Mouse (Mus musculus) thymus, postnatal 14 days (tissue): ENCODE measurements around the gene Tsga10.

Experiments used
- DNase-seq: peaks from one replicate; pipeline ENCODE4 v3.0.0; 2021

The Tsga10 gene

DNA sequence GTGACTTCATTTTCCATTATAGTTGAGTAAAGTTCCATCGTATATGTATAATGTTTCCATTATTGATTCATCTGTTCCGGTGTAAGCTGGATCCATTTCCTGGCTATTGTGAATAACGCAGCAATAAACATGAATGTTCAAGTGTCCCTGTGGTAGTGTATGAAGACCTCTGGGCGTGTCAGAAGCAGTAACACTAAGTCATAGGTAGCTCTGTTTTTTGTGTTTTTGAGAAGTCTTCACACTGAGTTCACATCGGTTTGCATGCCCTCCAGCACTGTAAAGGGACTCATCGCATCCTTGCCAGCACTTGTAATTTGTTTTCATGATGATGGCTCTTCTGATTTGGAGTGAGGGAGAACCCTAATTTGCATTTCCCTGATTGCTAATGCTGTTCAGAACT lies at the start of gene Tsga10:
Gene Tsga10 (minus strand): TSS at position 144 of the 400 bp plus-strand sequence.
- DNase-seq: no peak

DNA sequence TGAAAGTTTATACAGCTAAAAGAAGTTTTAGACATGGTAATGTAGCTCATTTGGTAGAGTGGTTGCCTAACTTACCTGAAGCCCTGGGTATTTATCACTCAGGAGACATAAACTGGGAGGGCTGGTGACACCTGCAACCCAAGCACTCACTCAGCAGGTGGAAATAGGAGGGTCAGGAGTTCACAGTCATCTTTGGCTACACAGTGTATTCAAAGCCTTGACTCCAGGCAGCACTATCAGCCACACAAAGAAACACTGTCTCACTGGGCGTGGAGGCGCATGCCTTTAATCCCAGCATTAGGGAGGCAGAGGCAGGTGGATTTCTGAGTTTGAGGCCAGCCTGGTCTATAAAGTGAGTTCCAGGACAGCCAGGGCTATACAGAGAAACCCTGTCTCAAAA lies 46.5 kb upstream of the Tsga10 start:
- DNase-seq: no peak

DNA sequence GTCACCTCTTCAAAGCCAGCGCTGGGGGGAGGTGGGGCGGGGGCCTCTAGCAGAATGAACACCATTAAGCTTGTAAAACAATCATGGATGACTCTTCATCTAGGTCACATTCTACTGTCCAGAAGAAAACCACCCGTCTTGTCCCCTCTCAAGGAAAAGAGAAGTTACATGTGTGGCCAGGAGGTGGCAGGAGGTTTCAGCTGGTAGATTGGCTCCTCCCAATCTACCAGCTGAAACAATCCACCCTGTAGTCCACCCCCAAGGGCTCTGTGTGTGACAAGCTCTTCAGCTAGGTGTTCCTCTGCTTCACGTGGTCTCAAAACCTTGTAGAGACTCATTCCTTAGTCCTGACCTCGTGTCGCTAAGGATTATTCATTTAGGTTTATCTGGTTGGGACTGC lies 36.9 kb upstream of the Tsga10 start:
- no peak for DNase-seq

DNA sequence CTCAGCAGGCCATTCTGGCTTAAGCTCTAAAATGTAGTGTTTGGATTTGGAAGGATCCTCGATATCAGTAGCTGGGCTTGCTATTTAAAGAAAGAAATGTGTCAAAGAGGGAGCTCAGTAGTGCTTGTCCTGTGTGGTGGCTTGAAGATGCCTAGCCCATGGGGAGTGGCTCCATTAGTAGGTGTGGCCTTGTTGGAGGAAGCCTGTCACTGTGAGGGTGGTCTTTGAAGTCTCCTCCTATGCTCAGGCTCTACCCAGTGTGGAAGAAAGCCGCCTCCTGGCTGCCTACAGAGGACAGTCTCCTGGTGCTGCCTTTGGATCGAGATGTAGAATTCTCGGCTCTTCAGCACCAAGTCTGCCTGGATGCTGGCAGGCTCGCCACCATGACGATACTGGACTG lies 34.1 kb upstream of the Tsga10 start:
- no peak for DNase-seq

DNA sequence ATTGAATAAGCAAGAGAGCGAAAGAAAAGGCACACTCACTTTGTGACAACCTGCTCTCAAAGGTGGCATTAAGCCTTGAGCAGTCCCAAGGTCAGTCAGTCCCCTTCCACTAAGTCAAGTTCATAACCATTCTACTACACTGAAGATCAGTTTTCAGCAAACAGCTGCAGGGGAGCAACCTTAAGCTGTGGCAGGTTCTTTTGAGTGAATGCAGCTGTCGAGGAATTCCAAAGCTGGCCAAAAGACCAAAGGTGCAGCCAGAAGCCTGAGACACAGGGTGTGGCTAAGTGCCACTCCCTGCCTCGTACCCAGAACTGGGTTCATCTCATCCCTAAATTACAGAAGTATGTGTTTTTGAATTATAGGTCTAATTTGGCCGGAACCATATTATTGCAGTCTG lies 33.6 kb upstream of the Tsga10 start:
- DNase-seq: no peak

DNA sequence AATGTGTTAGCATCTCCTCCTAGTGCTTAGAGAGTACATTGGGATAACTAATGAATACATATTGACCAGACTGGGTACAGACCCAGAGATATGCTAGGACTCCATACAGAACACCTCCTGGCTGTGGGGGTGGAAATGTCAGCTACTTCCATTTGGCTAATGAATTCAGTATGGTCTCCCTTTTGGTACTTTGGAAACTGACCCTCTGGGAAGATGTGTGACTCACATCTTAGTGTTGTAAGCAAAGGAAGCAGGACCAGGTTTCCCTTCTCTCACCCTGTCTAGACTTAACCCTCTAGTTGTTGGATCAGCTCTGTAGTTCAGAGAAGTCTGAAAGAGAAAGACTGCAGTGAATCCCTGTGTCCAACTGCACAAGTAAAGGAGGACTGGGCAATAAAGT lies 28.4 kb upstream of the Tsga10 start:
- DNase-seq: no peak

DNA sequence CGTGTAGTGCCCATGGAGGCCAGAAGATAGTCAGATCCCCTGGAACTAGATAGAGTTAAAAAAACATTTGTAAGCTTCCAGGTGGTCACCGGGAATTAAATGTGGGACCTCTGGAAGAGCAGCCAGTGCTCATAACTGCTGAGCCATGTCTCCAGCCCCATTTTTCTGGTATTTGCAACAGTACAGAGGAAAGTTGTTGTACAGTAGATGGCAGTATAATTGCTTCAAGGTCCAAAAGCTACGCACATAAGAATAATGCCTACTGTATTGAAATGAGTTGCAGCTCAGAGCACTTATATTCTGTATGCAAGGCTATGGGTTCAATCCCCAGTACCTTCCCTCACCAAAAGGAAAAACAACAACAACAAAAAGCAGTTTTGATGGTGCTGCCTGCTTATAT lies 25.2 kb upstream of the Tsga10 start:
- no peak for DNase-seq

DNA sequence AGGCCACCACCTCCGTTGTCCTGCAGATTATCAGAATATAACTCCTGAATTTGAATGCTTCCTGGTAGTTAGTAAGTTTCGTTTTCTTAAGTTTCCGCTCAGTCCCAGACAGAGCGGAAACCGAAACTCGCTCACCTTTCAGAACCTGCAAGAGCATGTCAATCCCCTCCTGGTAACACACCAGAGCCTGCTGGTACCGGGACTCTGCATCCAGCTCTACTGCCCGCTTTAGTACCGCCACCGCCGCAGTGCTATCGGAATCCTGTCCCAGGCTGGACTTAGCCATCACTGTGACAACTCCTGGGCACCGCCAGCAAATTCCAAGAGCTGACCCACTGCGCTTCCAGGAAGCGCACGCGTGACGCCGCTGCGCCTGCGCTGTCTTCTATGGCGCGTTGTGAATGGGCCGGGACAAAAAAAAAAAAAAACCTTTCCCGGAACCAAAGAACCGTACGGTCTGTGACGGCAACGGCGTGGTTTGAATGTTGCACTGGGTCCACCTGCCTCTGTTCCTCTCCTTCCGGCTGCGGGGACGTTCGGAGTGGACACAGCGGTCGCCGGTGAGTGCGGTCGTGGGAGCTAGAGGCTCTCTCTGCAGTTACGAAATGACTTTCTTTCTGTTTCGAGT lies 23.9 kb upstream of the Tsga10 start, which contains the start of the genes Mitd1 and Mrpl30:
Gene Mitd1 (minus strand): TSS at position 387 of the 628 bp plus-strand sequence.
Gene Mrpl30 (plus strand): TSS at position 453 of the 628 bp plus-strand sequence.
- DNase-seq: peak; percentile 85

DNA sequence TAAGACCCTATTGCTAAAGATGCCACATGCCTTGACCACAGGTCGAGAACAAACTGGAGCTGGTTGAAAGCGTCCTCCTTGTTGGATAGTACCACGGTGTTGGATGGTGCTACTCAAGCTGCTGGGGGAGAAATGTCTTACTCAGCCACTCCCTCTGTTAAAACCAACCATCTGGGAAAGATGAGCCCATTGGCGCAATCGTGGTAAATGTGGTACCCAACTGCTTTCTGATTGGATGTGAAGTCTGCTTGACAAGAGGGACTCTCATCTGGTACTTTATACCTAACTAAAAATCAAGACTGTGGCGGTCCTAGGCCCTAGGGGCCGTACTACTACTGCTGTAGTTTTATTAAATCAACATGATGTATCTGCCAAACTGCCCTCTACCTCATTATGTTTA lies 23.0 kb upstream of the Tsga10 start:
- no peak for DNase-seq

DNA sequence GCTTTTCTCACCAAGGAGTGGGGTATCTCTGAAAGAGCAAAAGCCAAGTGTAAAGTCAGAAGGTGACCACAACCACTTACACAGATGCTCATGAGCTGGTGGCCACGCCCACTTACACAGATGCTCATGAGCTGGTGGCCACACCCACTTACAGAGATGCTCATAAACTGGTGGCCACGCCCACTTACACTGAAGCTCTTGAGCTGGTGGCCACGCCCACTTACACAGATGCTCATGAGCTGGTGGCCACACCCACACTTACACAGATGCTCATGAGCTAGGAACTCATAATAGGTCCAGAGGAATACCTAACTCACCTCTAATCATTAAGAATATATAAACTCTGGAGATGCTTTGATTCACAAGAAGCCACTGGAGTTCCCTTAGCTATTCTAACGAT lies 18.2 kb upstream of the Tsga10 start:
- DNase-seq: no peak

DNA sequence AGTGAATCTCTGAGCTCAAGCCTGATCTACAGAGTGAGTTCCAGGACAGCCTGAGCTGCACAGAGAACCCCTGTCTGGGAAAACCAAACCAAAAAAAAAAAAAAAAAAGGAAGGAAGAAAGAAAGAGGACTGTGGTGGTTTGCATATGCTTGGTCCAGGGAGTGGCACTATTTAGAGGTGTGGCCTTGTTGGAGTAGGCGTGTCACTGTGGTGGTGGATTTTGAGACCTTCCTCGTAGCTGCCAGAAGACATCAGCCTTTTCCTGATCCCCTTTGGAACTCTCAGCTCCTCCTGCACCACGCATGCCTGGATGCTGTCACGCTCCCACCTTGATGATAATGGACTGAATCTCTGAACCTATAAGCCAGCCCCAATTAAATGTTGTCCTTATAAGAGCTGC lies 17.2 kb upstream of the Tsga10 start:
- DNase-seq: no peak

DNA sequence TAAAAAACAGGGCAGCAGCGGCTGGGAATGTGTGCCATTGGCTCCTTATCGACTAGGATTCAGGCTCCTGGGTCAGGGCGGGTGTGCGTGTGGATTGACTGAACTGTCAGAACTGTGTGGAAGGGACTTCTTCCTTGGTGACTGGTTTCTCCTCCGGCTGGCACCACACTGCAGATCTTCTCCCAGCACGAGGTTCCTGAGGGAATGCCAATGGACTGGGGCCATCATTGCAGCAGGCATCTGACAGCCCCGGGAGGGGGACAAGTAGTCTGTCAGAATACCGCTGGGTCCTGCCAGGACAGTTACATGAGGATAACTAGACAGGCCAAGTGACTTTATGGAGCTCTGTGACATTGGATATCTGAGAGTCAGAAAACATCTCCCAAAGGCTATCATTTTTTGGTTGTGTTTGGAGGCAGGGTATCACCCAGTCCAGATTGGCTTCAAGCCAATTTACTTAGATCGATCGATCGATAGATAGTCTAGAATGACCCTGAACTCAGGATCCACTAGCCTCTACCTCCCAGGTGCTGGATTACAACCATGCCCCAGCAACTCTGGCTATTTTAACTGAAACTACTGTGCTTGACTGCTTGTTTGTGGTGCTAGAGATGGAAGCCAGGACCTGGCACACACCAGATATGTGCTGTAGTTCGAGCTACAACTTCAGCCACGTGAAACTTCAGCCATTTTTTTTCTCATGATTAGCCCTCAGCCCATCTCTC lies 11.7 kb upstream of the Tsga10 start:
- no peak for DNase-seq

DNA sequence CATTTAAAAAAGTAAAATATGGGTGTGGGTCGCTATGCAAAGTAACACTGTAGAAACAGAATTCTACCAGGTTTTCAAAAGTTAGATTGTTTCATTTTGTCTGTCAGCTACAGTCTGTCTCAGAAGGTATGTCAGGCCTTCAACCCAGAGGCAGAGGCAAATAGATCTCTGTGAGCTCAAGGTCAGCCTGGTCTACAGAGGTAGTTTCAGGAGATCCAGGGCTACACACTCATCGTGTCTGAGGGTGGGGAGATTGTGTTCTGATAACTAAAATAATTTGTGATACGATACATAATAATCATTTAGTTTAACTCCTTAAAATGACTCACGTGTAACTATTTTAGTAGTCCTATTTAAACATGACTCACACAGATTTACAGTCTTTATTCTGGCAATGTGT lies 6.9 kb upstream of the Tsga10 start:
- no peak for DNase-seq

DNA sequence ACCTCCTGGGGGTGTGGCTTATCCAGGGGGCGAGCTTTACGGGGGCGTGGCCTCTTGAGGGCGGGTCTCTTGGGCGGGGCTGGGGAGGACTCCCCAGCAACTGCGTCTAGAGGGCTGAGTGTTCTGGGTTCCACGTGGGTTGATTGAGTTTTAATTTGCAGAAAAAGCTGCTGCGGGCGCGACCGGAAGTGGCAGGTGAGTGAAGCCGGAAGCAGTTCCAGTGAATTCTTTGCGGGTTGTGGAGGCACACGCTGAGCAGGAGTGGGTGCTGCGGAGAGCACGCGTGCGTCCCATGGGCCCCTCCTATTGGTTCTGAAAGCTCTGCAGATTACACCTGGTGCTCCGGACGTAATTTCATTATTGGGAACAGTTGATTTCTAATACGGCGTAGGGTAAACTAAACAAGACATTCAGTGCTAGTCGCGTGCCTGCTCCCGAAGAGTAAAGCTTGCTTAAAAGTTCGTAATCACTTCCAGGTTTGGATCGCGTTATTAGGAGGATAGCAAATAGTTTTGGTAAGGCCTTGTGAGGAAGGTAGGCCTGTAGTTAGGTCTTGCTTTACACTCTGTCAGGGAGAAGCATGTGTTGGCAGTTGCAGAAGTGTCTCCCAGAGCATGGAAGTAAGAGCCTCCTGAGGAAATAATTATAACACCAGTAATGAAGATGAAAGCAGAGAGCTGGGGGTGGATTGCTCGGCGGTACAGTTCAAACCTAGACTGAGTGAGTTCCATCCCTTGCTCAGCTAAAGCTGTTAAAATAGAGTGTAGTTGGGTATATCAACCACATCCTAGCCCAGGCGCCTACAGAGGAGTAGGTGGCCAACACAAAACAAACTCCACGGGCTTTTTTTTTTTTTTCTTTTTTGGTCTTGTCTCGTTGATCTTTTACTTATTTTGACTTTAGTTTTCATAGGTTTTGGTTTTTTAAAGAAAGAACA lies 6.2 kb upstream of the Tsga10 start:
- DNase-seq: peak; percentile 89

DNA sequence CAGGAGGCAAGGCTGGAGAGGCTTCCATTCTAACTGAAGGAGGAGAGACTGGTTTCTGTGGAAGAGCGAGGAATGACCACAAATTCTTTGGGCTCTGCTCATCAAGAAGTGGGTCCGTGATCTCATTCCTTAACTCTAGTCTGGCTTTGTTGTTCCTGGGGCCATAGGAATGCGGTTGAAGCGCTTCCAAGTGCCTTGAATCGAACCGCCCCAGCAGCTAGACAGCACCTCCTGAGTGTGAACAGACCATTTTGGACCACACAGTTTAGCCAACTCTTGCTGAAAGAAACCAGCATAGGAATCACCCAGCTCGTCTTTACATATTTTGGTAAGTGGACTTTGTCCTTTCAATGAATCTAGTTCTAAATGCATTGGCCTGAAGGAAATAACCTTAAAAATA lies 5.5 kb upstream of the Tsga10 start, which contains the start of gene Lipt1:
Gene Lipt1 (plus strand): TSS at position 35 of the 400 bp plus-strand sequence.
- no peak for DNase-seq

DNA sequence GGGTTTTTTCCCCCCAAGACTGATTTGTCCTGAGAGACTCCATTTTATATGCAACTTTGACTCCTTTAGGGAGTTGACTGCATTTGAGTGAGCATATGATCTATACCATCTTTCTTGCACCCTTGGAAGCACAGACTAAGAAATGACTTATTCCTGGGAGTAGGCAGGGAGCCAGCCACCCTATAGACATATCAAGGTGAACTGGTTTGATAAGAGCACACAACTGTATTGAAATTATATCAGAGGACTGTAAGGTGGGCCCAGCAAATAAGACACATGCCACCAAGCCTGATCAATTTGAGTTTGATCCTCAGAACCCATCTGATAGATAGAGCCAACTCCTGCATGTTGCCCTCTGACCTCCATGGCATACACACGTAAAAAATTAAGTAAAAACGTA lies 3.1 kb upstream of the Tsga10 start:
- DNase-seq: no peak

DNA sequence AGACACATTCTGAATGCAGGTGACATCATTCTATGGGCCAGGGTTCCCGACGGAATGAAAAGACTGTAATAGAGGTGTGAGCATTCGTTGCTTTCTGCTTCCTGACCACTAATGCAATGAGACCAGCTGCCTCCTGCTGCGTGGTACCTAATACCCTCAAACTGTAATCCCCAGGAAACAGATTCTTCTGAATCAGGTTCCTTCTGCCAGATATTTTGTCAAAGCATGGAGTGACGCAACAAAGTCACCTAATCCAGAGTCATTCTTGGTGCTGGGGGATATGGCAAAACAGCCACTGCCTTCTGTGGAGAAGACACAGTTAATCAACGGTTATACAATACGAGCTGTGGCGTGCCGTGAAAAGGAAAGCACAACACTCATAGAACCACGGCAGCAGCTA lies 2.4 kb upstream of the Tsga10 start:
- DNase-seq: no peak

DNA sequence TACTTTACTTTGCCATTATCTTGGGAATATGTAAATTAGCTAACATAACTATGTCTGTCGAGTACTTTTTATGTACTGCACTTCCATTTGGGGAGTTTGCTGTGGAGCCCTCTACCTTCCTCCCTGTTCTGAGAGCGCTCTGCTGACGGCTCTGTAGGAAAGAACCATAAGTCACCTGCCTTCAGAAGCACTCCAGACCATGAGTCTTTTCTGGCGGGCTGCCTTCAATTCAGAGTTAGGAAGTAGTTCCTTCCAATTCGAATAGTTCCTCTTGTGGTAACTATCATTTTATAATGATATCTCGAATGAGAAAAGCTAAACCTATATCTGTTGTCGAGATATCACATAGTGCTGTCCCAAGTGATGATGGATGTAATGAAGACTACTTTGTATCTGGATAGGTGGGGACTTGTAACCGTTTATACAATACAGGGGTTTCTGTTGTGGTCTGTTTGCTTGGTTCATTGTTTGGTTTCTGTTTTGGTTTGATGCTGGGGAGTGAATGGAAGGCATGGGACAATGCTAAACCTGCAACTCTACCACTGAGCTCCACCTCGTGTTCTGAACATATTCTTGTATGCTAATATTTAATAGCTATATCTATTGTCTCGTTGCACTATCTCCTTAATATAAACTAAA lies 1.6 kb upstream of the Tsga10 start:
- DNase-seq: no peak

DNA sequence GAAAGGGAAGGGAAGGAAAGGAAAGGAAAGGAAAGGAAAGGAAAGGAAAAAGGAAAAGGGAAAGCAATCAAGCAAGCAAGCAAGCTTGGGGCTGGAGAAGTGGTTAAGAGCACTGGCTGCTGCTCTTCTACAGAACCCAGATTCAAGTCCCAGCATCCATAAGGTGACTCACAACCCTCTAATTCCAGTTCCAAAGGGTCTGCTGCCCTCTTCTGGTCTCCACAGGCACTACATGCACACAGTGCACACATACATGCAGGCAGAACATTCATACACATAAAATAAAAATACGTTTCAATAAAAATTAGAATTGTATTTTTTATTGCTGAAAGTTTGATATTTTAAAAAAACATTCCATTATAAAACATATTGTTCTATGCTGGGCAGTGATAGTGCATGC lies 827 bp upstream of the Tsga10 start:
- DNase-seq: peak; percentile 59

DNA sequence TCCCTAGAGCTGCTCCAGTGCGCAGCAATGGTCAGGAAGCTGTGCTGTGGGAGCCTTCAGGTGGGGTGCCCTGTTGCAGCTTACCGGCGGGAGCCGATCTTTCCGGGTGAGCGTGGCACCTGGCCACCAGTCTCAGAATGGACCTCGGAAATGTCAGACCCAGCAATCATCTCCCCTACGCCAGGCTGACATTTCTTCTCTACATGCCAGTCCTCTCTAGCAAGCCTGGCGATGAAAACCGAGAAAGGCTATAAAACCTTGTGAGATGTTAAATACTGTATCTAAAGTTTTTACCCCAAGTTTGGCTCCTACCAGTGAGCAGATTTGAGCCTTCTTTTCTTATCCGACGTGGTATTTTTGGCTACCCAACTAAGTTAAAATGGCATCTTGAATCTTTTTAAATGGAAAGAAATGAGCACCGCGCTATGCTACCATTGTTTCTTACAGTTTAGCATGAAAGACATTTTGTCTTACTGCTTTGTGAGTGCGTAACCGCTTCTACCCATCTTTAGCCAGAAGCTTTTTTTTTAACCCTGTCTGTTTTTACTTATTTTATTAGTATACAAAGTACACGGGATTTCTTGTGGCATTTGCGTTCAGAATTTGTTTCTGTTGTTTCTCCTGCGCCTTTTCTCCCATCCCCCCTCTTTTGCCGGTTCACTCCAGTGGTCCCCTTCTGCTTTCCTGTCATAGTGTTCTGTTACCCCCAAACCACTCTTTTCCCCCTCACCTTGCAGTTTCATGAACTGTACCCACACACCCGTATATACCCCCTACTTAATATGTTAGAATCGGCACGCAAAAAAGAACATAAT lies 621 bp downstream of the Tsga10 start:
- peak; percentile 20 for DNase-seq

DNA sequence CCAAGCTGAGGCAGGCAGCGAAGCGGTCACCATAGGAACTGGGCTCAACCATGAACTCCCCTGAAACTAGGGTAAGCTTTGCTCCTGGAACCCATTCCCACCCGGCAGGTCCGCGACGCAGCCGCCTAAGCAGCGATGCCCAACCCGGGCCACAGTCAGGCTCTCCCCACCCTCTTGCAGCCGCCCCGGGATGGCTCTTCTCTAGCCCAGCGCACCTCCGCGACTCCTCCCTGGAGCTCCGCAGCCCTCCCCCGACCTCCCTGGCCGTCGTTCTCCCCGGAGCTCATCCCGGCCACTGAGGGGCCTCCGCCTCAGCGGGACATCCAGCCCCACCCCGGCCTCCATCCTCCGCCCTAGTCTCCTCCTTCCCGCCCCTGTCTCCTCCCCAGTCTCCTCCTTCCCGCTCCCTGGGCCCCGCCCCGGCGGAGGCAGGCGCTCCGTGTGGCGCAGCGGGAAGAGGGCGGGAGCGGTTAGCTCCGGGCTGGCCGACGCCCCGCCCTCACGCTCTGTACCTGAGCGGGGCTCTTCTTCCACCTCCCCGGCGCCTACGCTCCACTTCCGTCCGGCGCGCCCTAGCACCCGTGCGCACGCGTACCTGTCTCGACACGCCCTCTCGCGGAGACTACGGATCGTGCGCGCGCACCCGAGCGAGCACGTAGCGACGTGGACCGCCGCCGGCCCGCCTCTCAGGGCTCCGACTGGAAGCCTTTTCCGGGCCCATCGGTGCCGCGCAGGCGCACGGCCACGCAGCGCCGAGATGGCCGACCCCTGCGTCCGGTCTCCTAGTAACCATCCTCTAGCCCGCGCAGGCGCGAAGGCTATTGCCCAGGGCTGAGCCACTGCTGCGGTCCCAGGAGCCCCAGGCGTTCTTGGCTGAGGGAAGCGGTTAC lies 1.5 kb downstream of the Tsga10 start:
- DNase-seq: peak; percentile 100
